Mouse (Mus musculus) CH12.LX (cell line): ENCODE measurements around the gene Hip1r.

Source experiments
- CTCF ChIP-seq, 2 experiments: IDR thresholded peaks in 1 of 2; conservative IDR thresholded peaks in 1 of 2; 2 replicates each; pipeline ENCODE4 v1.5.1; 2011 to 2012; ENCODE audit warnings: low read depth in 2 of 2, low read length in 2 of 2, improper control_type of control experiment in 1 of 2, inconsistent platforms in 1 of 2, mild to moderate bottlenecking in 1 of 2, moderate library complexity in 1 of 2
- E2F4 ChIP-seq: IDR thresholded peaks from 2 replicates; pipeline ENCODE4 v1.6.1; 2011; ENCODE audit warnings: low read depth, low read length, improper control_type of control experiment; ENCODE audit not compliant: insufficient replicate concordance
- EP300 ChIP-seq: IDR thresholded peaks from 2 replicates; pipeline ENCODE4 v1.6.1; 2011; ENCODE audit warnings: low read length, improper control_type of control experiment
- MAZ ChIP-seq: IDR thresholded peaks from 2 replicates; pipeline ENCODE4 v1.6.1; 2012; ENCODE audit warnings: low read depth, mild to moderate bottlenecking, inconsistent platforms, low read length, improper control_type of control experiment, moderate library complexity
- MYC ChIP-seq: IDR thresholded peaks from 2 replicates; pipeline ENCODE4 v1.6.1; 2011; ENCODE audit warnings: low read depth, mild to moderate bottlenecking, improper control_type of control experiment, low read length
- POLR2A ChIP-seq: IDR thresholded peaks from 2 replicates; pipeline ENCODE4 v1.6.1; 2011; ENCODE audit warnings: low read depth, mild to moderate bottlenecking, improper control_type of control experiment, low read length
- POLR2AphosphoS2 ChIP-seq: IDR thresholded peaks from 2 replicates; pipeline ENCODE4 v1.6.1; 2011; ENCODE audit warnings: low read depth, low read length, improper control_type of control experiment
- TBP ChIP-seq: conservative IDR thresholded peaks from 2 replicates; pipeline ENCODE4 v1.6.1; 2011; ENCODE audit warnings: low read depth, low read length, improper control_type of control experiment
- TCF12 ChIP-seq: IDR thresholded peaks from 2 replicates; pipeline ENCODE4 v1.6.1; 2014; ENCODE audit warnings: low read depth, mild to moderate bottlenecking, inconsistent platforms, low read length, improper control_type of control experiment
- UBTF ChIP-seq: IDR thresholded peaks from 2 replicates; pipeline ENCODE4 v1.6.1; 2012; ENCODE audit warnings: low read depth, mild to moderate bottlenecking, inconsistent platforms, low read length, improper control_type of control experiment, moderate library complexity
- USF2 ChIP-seq: conservative IDR thresholded peaks from 2 replicates; pipeline ENCODE4 v1.6.1; 2011; ENCODE audit warnings: low read depth, low read length, improper control_type of control experiment

DNA sequence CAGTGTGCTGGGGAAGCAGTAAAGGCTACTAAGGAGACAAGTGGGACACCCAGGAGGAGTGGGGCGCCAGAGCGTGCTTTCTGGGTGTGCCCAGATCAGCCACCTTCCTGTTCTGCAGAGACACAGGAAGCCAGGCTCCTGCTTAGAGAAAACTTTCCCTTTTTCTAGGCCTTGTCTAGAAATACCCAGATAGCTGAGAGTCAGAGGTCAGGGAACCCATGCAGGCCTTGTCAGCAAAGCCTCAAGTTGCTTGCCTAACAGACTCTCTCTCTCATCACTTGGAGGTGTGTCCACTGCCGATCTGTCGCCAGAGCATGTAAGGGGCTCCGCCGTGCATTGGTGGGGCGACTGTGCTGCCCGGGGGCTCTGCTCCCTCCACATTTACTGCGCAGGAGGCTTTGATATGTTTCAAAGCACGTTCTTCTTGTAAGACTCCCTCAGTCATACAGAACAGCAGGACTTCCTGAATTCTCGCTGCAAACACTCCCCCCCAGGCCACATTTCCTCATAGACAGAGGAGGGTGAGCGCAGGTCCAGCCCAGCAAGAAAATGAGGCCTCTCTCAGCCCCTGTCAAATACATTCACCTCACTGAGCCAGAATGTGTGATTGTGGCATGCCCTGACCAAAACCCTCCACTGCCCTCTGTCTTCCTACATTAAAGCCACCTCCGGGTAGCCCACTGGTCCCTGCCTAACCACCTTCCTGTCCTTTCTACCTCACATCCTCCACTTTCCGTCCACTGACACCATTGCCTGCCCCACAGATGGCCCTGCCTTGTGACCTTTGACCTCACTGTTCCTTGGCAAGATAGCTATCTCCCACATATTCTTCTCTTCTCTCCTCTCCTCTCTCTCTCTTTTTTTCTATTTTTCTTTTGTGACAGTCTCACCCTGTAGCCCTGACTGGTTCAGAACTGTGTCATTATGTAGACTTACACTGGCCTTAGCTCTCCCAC is 76.9 kb downstream of the Hip1r start:
- TF ChIP-seq CTCF (conservative IDR thresholded peaks at IDR 0.05 in 1 of 2, IDR thresholded peaks at IDR 0.05 in 1 of 2; ENCODE audit: low read depth in 2 of 2, low read length in 2 of 2) (no peak), EP300 (no peak), POLR2A (no peak), E2F4 (no peak), TBP (no peak), MAZ (no peak), USF2 (no peak), MYC (no peak), UBTF (no peak), POLR2AphosphoS2 (no peak), TCF12 (no peak)
